Mouse (Mus musculus) CH12.LX (cell line): ENCODE results near the gene Hdac5. TPM values are rescaled to one million over a fixed set of nuclear protein-coding genes. Genes with fewer than 3 reads are reported as not detected.

ENCODE experiments used
- DNase-seq: peaks from one replicate; pipeline ENCODE4 v3.0.0-alpha.2; 2013; ENCODE audit errors: extremely low read depth
- H3K27ac ChIP-seq: 2 replicates; pipeline ENCODE4 v1.5.1; 2012; ENCODE audit warnings: low read depth, mild to moderate bottlenecking, control low read depth, moderate library complexity; ENCODE audit not compliant: insufficient read depth
- H3K27me3 ChIP-seq: replicated peaks from 2 replicates; pipeline ENCODE3; 2012; ENCODE audit warnings: inconsistent platforms
- H3K36me3 ChIP-seq, 2 experiments: replicated peaks in 1 of 2; 2 replicates each; pipeline versions ENCODE3 to v1.6.1; 2012; ENCODE audit warnings: inconsistent platforms in 1 of 2, low read length in 1 of 2, mild to moderate bottlenecking in 1 of 2, mixed read lengths in 1 of 2, moderate library complexity in 1 of 2; ENCODE audit not compliant: control insufficient read depth in 1 of 2, insufficient read depth in 1 of 2
- H3K4me1 ChIP-seq, 2 experiments: 2 replicates each; pipeline ENCODE4 v1.6.1; 2012; ENCODE audit warnings: inconsistent platforms in 1 of 2, moderate library complexity in 1 of 2; ENCODE audit not compliant: insufficient read depth in 2 of 2, control insufficient read depth in 1 of 2
- H3K4me2 ChIP-seq: 2 replicates; pipeline ENCODE4 v1.6.1; 2012; ENCODE audit warnings: low read depth, mild to moderate bottlenecking, control low read depth; ENCODE audit not compliant: poor library complexity, insufficient read depth, severe bottlenecking
- H3K4me3 ChIP-seq, 3 experiments: fragments of 150-350 bp in 1 of 3; sonication (generic) in 1 of 3; replicated peaks in 1 of 3; 2 replicates each; pipeline versions ENCODE3 to v1.5.1; 2011 to 2012; ENCODE audit warnings: low read depth in 2 of 3, low read length in 2 of 3, mild to moderate bottlenecking in 2 of 3, moderate library complexity in 2 of 3, control low read depth in 1 of 3, improper control_type of control experiment in 1 of 3, inconsistent platforms in 1 of 3, mixed read lengths in 1 of 3; ENCODE audit not compliant: poor library complexity in 1 of 3
- H3K79me2 ChIP-seq: replicated peaks from 2 replicates; pipeline ENCODE4 v1.6.1; 2012; ENCODE audit warnings: mild to moderate bottlenecking, moderate library complexity; ENCODE audit not compliant: control insufficient read depth, poor library complexity, insufficient read depth, severe bottlenecking; ENCODE audit errors: extremely low read depth
- H3K9ac ChIP-seq: 2 replicates; pipeline ENCODE4 v1.6.1; 2012; ENCODE audit warnings: low read depth, mild to moderate bottlenecking, control low read depth, moderate library complexity; ENCODE audit not compliant: insufficient read depth
- H3K9me3 ChIP-seq: replicated peaks from 2 replicates; pipeline ENCODE3; 2012; ENCODE audit warnings: low read length, inconsistent platforms, mixed read lengths
- BHLHE40 ChIP-seq: IDR thresholded peaks from 2 replicates; pipeline ENCODE4 v1.6.1; 2011; ENCODE audit warnings: mild to moderate bottlenecking, low read depth, low read length, improper control_type of control experiment
- CTCF ChIP-seq, 2 experiments: IDR thresholded peaks in 1 of 2; conservative IDR thresholded peaks in 1 of 2; 2 replicates each; pipeline ENCODE4 v1.5.1; 2011 to 2012; ENCODE audit warnings: low read depth in 2 of 2, low read length in 2 of 2, improper control_type of control experiment in 1 of 2, inconsistent platforms in 1 of 2, mild to moderate bottlenecking in 1 of 2, moderate library complexity in 1 of 2
- EP300 ChIP-seq: IDR thresholded peaks from 2 replicates; pipeline ENCODE4 v1.6.1; 2011; ENCODE audit warnings: low read length, improper control_type of control experiment
- ETS1 ChIP-seq: conservative IDR thresholded peaks from 2 replicates; pipeline ENCODE4 v1.6.1; 2012; ENCODE audit warnings: low read depth, mild to moderate bottlenecking, inconsistent platforms, low read length, improper control_type of control experiment, moderate library complexity
- GABPA ChIP-seq: IDR thresholded peaks from 2 replicates; pipeline ENCODE4 v1.6.1; 2012; ENCODE audit warnings: low read depth, low read length, improper control_type of control experiment, inconsistent platforms; ENCODE audit not compliant: insufficient replicate concordance
- HCFC1 ChIP-seq: IDR thresholded peaks from 2 replicates; pipeline ENCODE4 v1.6.1; 2012; ENCODE audit warnings: low read depth, mild to moderate bottlenecking, inconsistent platforms, low read length, improper control_type of control experiment
- IRF4 ChIP-seq: IDR thresholded peaks from 2 replicates; pipeline ENCODE4 v1.6.1; 2014; ENCODE audit warnings: low read depth, mild to moderate bottlenecking, inconsistent platforms, low read length, improper control_type of control experiment
- JUN ChIP-seq: IDR thresholded peaks from 2 replicates; pipeline ENCODE4 v1.6.1; 2011; ENCODE audit warnings: low read depth, mild to moderate bottlenecking, low read length, improper control_type of control experiment, moderate library complexity; ENCODE audit not compliant: insufficient read depth
- JUND ChIP-seq: conservative IDR thresholded peaks from 2 replicates; pipeline ENCODE4 v1.6.1; 2011; ENCODE audit warnings: low read depth, low read length, improper control_type of control experiment
- KAT2A ChIP-seq: IDR thresholded peaks from 2 replicates; pipeline ENCODE4 v1.6.1; 2012; ENCODE audit warnings: low read length, improper control_type of control experiment, inconsistent platforms; ENCODE audit not compliant: insufficient replicate concordance
- MAFK ChIP-seq: IDR thresholded peaks from 2 replicates; pipeline ENCODE4 v1.6.1; 2011; ENCODE audit warnings: low read length, improper control_type of control experiment; ENCODE audit not compliant: insufficient replicate concordance
- MAX ChIP-seq: IDR thresholded peaks from 2 replicates; pipeline ENCODE4 v1.6.1; 2011; ENCODE audit warnings: low read length, improper control_type of control experiment
- MAZ ChIP-seq: IDR thresholded peaks from 2 replicates; pipeline ENCODE4 v1.6.1; 2012; ENCODE audit warnings: low read depth, mild to moderate bottlenecking, inconsistent platforms, low read length, improper control_type of control experiment, moderate library complexity
- MEF2A ChIP-seq: IDR thresholded peaks from 2 replicates; pipeline ENCODE4 v1.6.1; 2014; ENCODE audit warnings: low read depth, mild to moderate bottlenecking, inconsistent platforms, low read length, improper control_type of control experiment, borderline replicate concordance
- MXI1 ChIP-seq: IDR thresholded peaks from 2 replicates; pipeline ENCODE4 v1.6.1; 2011; ENCODE audit warnings: mild to moderate bottlenecking, low read depth, low read length, improper control_type of control experiment
- MYC ChIP-seq: IDR thresholded peaks from 2 replicates; pipeline ENCODE4 v1.6.1; 2011; ENCODE audit warnings: low read depth, mild to moderate bottlenecking, improper control_type of control experiment, low read length
- NRF1 ChIP-seq: IDR thresholded peaks from 2 replicates; pipeline ENCODE4 v1.6.1; 2014; ENCODE audit warnings: low read depth, mild to moderate bottlenecking, inconsistent platforms, low read length, improper control_type of control experiment, moderate library complexity
- PAX5 ChIP-seq: IDR thresholded peaks from 2 replicates; pipeline ENCODE4 v1.6.1; 2012; ENCODE audit warnings: low read length, inconsistent platforms, mixed read lengths
- POLR2AphosphoS2 ChIP-seq: IDR thresholded peaks from 2 replicates; pipeline ENCODE4 v1.6.1; 2011; ENCODE audit warnings: low read depth, low read length, improper control_type of control experiment
- RAD21 ChIP-seq: IDR thresholded peaks from 2 replicates; pipeline ENCODE4 v1.6.1; 2011; ENCODE audit warnings: low read depth, mild to moderate bottlenecking, low read length, improper control_type of control experiment, moderate library complexity
- RCOR1 ChIP-seq: conservative IDR thresholded peaks from 2 replicates; pipeline ENCODE4 v1.6.1; 2012; ENCODE audit warnings: low read depth, mild to moderate bottlenecking, inconsistent platforms, low read length, improper control_type of control experiment
- SIN3A ChIP-seq: IDR thresholded peaks from 2 replicates; pipeline ENCODE4 v1.6.1; 2012; ENCODE audit warnings: low read length, improper control_type of control experiment, inconsistent platforms
- SMC3 ChIP-seq: IDR thresholded peaks from 2 replicates; pipeline ENCODE4 v1.6.1; 2011; ENCODE audit warnings: low read depth, low read length, improper control_type of control experiment
- TBP ChIP-seq: conservative IDR thresholded peaks from 2 replicates; pipeline ENCODE4 v1.6.1; 2011; ENCODE audit warnings: low read depth, low read length, improper control_type of control experiment
- UBTF ChIP-seq: IDR thresholded peaks from 2 replicates; pipeline ENCODE4 v1.6.1; 2012; ENCODE audit warnings: low read depth, mild to moderate bottlenecking, inconsistent platforms, low read length, improper control_type of control experiment, moderate library complexity
- USF1 ChIP-seq: IDR thresholded peaks from 2 replicates; pipeline ENCODE4 v1.6.1; 2014; ENCODE audit warnings: low read depth, mild to moderate bottlenecking, inconsistent platforms, low read length, improper control_type of control experiment
- USF2 ChIP-seq: conservative IDR thresholded peaks from 2 replicates; pipeline ENCODE4 v1.6.1; 2011; ENCODE audit warnings: low read depth, low read length, improper control_type of control experiment
- ZC3H11A ChIP-seq: IDR thresholded peaks from 2 replicates; pipeline ENCODE4 v1.6.1; 2012; ENCODE audit warnings: low read depth, mild to moderate bottlenecking, inconsistent platforms, low read length, improper control_type of control experiment
- ZKSCAN1 ChIP-seq: IDR thresholded peaks from 2 replicates; pipeline ENCODE4 v1.6.1; 2012; ENCODE audit warnings: low read depth, inconsistent platforms, low read length, improper control_type of control experiment, borderline replicate concordance
- ZMIZ1 ChIP-seq: IDR thresholded peaks from 2 replicates; pipeline ENCODE4 v1.6.1; 2012; ENCODE audit warnings: low read depth, mild to moderate bottlenecking, inconsistent platforms, low read length, improper control_type of control experiment
- ZNF384 ChIP-seq: IDR thresholded peaks from 2 replicates; pipeline ENCODE4 v1.6.1; 2012; ENCODE audit warnings: low read depth, low read length, improper control_type of control experiment, inconsistent platforms
- dilution Hi-C: fragments of 300-500 bp; cut with MboI; formaldehyde crosslinking; loops from 2 replicates; pipeline ENCODE4 v1.14.3; 2020; ENCODE audit warnings: low sequenced_read_pairs; ENCODE audit not compliant: extremely low pct_unique_long_range_greater_than_20kb, extremely low pct_ligation_motif_present
- in situ Hi-C: fragments of 300-500 bp; cut with MboI; formaldehyde crosslinking; loops from 3 replicates; pipeline ENCODE4 v1.14.3; 2019; ENCODE audit warnings: low sequenced_read_pairs, low pct_ligation_motif_present, low pct_unique_long_range_greater_than_20kb, mixed read lengths
- polyA plus RNA-seq: library from polyadenylated mRNA; unstranded; fragments of >175 nt; gene quantifications from 2 replicates; pipeline ENCODE4 v1.2.1, GENCODE M21; 2012; ENCODE audit warnings: low read depth; ENCODE audit not compliant: insufficient read length
- total RNA-seq, 2 experiments: library from RNA; depleted of rRNA; stranded (reverse); fragments of 300-350 nt in 1 of 2; fragments of >200 nt in 1 of 2; gene quantifications; 2 replicates each; pipeline ENCODE4 v1.2.3; 2012 to 2014

Gene Hdac5
- total and polyA plus RNA-seq, 3 experiments, result 24.9 to 49.6 (median 46.4) TPM

GRCm38 (mm10) chr11:102224686-102225085, 5.3 kb downstream of the Hdac5 start:
- no peak for DNase-seq
- no peaks in the 10 kb centered on the region for H3K79me2 ChIP-seq
- no peak for TF ChIP-seq SMC3
- no peak for TF ChIP-seq USF1
- TF ChIP-seq EP300, result no peak
- TF ChIP-seq MAX, result no peak
- no peak for TF ChIP-seq SIN3A
- no peak for TF ChIP-seq ETS1
- TF ChIP-seq ZKSCAN1, result no peak
- TF ChIP-seq MAZ, result no peak
- no peak for TF ChIP-seq GABPA
- TF ChIP-seq UBTF, result no peak
- TF ChIP-seq RCOR1, result no peak
- no peak for TF ChIP-seq NRF1
- TF ChIP-seq MYC, result no peak
- no peak for TF ChIP-seq MXI1
- TF ChIP-seq BHLHE40, result no peak
- TF ChIP-seq ZNF384, result no peak
- no peak for TF ChIP-seq ZMIZ1
- TF ChIP-seq, all 38 proteins: peak for 0
- Histone ChIP-seq H3K36me3 (peaks cover 0 to 8% of the 10 kb centered on the region in 2 experiments), H3K4me1 (peaks cover 12 to 44% of the 10 kb centered on the region in 2 experiments), H3K27me3 (peaks cover 24% of the 10 kb centered on the region), H3K4me2 (no peak overlapping the region), H3K27ac (no peak overlapping the region), H3K9ac (no peak overlapping the region), H3K4me3 (no peak overlapping the region), H3K9me3 (no peaks in the 10 kb centered on the region)
- in situ Hi-C loops, result loop anchor here (5.0 kb wide), 3 partner anchors 32 to 67 kb away; partner anchors contain the start of gene Tmem101
- dilution Hi-C loops, result no loop called here

GRCm38 (mm10) chr11:102223166-102223565, 6.8 kb downstream of the Hdac5 start:
- DNase-seq, result peak; percentile 87
- Histone ChIP-seq H3K9me3 (no peaks in the 10 kb centered on the region), H3K4me3 (no peak overlapping the region), H3K4me2 (no peak overlapping the region), H3K9ac (no peak overlapping the region), H3K27ac (no peak overlapping the region), H3K27me3 (peaks cover 8% of the 10 kb centered on the region), H3K36me3 (peaks cover 0 to 8% of the 10 kb centered on the region in 2 experiments), H3K4me1 (peaks cover 23 to 54% of the 10 kb centered on the region in 2 experiments), H3K79me2 (no peaks in the 10 kb centered on the region)
- in situ Hi-C loops, result loop anchor here (5.0 kb wide), 1 partner anchor 66 kb away; the partner anchor contains the start of gene Tmem101
- dilution Hi-C loops, result no loop called here
- TF ChIP-seq SMC3, result peak; percentile 92
- TF ChIP-seq ZKSCAN1, result no peak
- peak; percentile 35 for TF ChIP-seq ZC3H11A
- TF ChIP-seq CTCF (conservative IDR thresholded peaks at IDR 0.05 in 1 of 2, IDR thresholded peaks at IDR 0.05 in 1 of 2; ENCODE audit: low read depth in 2 of 2, low read length in 2 of 2), result peak; percentile 82 to 96
- TF ChIP-seq PAX5, result no peak
- TF ChIP-seq MAZ, result peak; percentile 76
- no peak for TF ChIP-seq USF1
- TF ChIP-seq EP300, result no peak
- no peak for TF ChIP-seq RCOR1
- TF ChIP-seq ZMIZ1, result no peak
- no peak for TF ChIP-seq JUN
- TF ChIP-seq RAD21, result peak; percentile 92
- no peak for TF ChIP-seq MXI1
- TF ChIP-seq KAT2A, result no peak
- TF ChIP-seq POLR2AphosphoS2, result no peak
- no peak for TF ChIP-seq UBTF
- TF ChIP-seq MEF2A, result peak; percentile 69; the same call in 1 of the 2 replicates
- no peak for TF ChIP-seq JUND
- TF ChIP-seq MAFK, result no peak
- TF ChIP-seq TBP, result no peak
- no peak for TF ChIP-seq USF2
- peak; percentile 48; the same call in 1 of the 2 replicates for TF ChIP-seq SIN3A
- TF ChIP-seq IRF4, result peak; percentile 46; the same call in 1 of the 2 replicates
- peak; percentile 24; the same call in 1 of the 2 replicates for TF ChIP-seq HCFC1
